7 mouse cellular contexts compared by ENCODE assay signal in the genomic region with DNA sequence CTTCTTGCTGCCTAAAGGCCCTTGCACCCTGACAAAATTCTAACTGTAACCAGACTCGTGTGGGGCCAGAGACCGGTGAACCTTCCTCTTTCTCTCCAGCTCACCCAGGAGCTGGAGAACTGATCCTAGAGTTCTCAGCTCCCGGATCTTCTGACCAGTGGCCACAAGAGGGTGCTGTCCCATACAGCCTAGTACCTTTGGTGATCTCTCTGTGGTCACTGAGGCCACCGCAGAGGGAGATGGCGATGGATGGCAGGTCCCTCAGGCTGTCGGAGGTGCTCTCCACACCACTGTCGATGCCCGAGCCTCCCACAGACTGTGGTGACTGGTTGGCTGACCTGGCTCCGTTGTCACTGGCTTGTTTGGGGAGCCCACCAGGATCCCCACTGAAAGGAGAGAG. TPM values are rescaled to one million over a fixed set of nuclear protein-coding genes. Genes with fewer than 3 reads are reported as not detected.
A peak's percentile ranks its signal among the peaks of the same experiment; 100 is the strongest.
DNase-seq lines count a peak whose midpoint lies in the region; ATAC-seq and TF ChIP-seq lines count a peak whose summit lies in the region.

No protein-coding gene starts in this region.

- 59% methylated on average over 9 of the region's 9 CpGs for whole genome bisulfite sequencing in hindbrain, embryonic 11.5 days
- 66% methylated on average over 9 of the region's 9 CpGs for WGBS in hindbrain, embryonic 13.5 days
- 69% methylated on average over 9 of the region's 9 CpGs for WGBS in forebrain, embryonic 16.5 days
- WGBS in liver, embryonic 14.5 days (ENCODE audit: insufficient replicate concordance): 58% methylated on average over 9 of the region's 9 CpGs

- 0 out of 2 replicates have a peak, but pooled peaks cover 2% of the 10 kb centered on the region for H3K36me3 ChIP-seq in hindbrain, embryonic 11.5 days (ENCODE audit: control insufficient read depth, insufficient read depth, low read length)
- peaks cover 84% of the 10 kb centered on the region for H3K36me3 ChIP-seq in hindbrain, embryonic 13.5 days
- H3K36me3 ChIP-seq in CH12.LX (replicated peaks in 1 of 2; ENCODE audit: control insufficient read depth in 1 of 2, insufficient read depth in 1 of 2, low read length in 1 of 2): peaks cover 49 to 93% of the 10 kb centered on the region in 2 experiments
- H3K36me3 ChIP-seq in forebrain, embryonic 16.5 days (ENCODE audit: control insufficient read depth, insufficient read depth): peaks cover 24% of the 10 kb centered on the region
- peaks cover 2% of the 10 kb centered on the region; the same call in 1 of the 2 replicates for H3K36me3 ChIP-seq in liver, embryonic 14.5 days (replicated peaks; ENCODE audit: control insufficient read depth, insufficient read depth, low read depth)

- H3K79me2 ChIP-seq in CH12.LX (replicated peaks; ENCODE audit: control insufficient read depth, extremely low read depth, insufficient read depth, poor library complexity, severe bottlenecking): no peaks in the 10 kb centered on the region

- no peaks in the 10 kb centered on the region for H3K9me3 ChIP-seq in hindbrain, embryonic 11.5 days (ENCODE audit: control insufficient read depth, low read length)
- H3K9me3 ChIP-seq in hindbrain, embryonic 13.5 days: no peaks in the 10 kb centered on the region
- no peaks in the 10 kb centered on the region for H3K9me3 ChIP-seq in CH12.LX (replicated peaks; ENCODE audit: low read length)
- no peaks in the 10 kb centered on the region for H3K9me3 ChIP-seq in forebrain, embryonic 16.5 days (ENCODE audit: control insufficient read depth, low read length)
- H3K9me3 ChIP-seq in liver, embryonic 14.5 days (ENCODE audit: control insufficient read depth, low read length): no peaks in the 10 kb centered on the region

- in situ Hi-C loops in CH12.LX (cut with MboI; ENCODE audit: low pct_ligation_motif_present, low pct_unique_long_range_greater_than_20kb, low sequenced_read_pairs): no loop called here

- no peak for TF ChIP-seq EP300 in CH12.LX (IDR thresholded peaks at IDR 0.05; ENCODE audit: low read length)
- no peak for TF ChIP-seq EP300 in liver, embryonic 14.5 days (IDR thresholded peaks at IDR 0.05; ENCODE audit: low read depth)

- dilution Hi-C loops in CH12.LX (cut with MboI; ENCODE audit: extremely low pct_ligation_motif_present, extremely low pct_unique_long_range_greater_than_20kb, low sequenced_read_pairs): no loop called here

- 0 out of 2 replicates have a peak, but pooled peaks have one; percentile 19 for ATAC-seq in hindbrain, embryonic 11.5 days (ENCODE audit: low FRiP score)
- ATAC-seq in hindbrain, embryonic 13.5 days (ENCODE audit: low FRiP score): no peak
- ATAC-seq in forebrain, embryonic 16.5 days: 0 out of 2 replicates have a peak, but pooled peaks have one; percentile 29
- ATAC-seq in liver, embryonic 14.5 days (ENCODE audit: insufficient read depth): no peak

- TF ChIP-seq CTCF in CH12.LX (conservative IDR thresholded peaks at IDR 0.05 in 1 of 2, IDR thresholded peaks at IDR 0.05 in 1 of 2; ENCODE audit: low read depth in 2 of 2, low read length in 2 of 2): peak in 1 of 2 experiments; percentile 52; a peak in 2 of 4 replicates
- peak; percentile 76 for TF ChIP-seq CTCF in liver, embryonic 14.5 days (IDR thresholded peaks at IDR 0.05; ENCODE audit: low read depth)

- H3K4me3 ChIP-seq in hindbrain, embryonic 11.5 days (ENCODE audit: low read depth, low read length): no peak overlapping the region
- no peak overlapping the region for H3K4me3 ChIP-seq in hindbrain, embryonic 13.5 days
- H3K4me3 ChIP-seq in CH12.LX (replicated peaks in 1 of 3; ENCODE audit: low read depth in 2 of 3, low read length in 2 of 3, poor library complexity in 1 of 3): no peak overlapping the region
- H3K4me3 ChIP-seq in forebrain, embryonic 16.5 days (replicated peaks; ENCODE audit: low read length): no peak overlapping the region
- H3K4me3 ChIP-seq in liver, embryonic 14.5 days (ENCODE audit: insufficient read depth in 1 of 2, low read depth in 2 of 2, low read length in 2 of 2): no peak overlapping the region

- H3K4me2 ChIP-seq in hindbrain, embryonic 11.5 days (replicated peaks; ENCODE audit: low read depth, low read length): no peak overlapping the region
- no peak overlapping the region for H3K4me2 ChIP-seq in hindbrain, embryonic 13.5 days
- no peak overlapping the region for H3K4me2 ChIP-seq in CH12.LX (ENCODE audit: insufficient read depth, low read depth, poor library complexity, severe bottlenecking)
- no peak overlapping the region for H3K4me2 ChIP-seq in forebrain, embryonic 16.5 days (ENCODE audit: low read length)
- H3K4me2 ChIP-seq in liver, embryonic 14.5 days (ENCODE audit: low read depth): no peak overlapping the region

- no peak overlapping the region for H3K9ac ChIP-seq in hindbrain, embryonic 11.5 days (ENCODE audit: low read depth, low read length)
- no peak overlapping the region for H3K9ac ChIP-seq in hindbrain, embryonic 13.5 days
- no peak overlapping the region for H3K9ac ChIP-seq in CH12.LX (ENCODE audit: insufficient read depth, low read depth)
- no peak overlapping the region for H3K9ac ChIP-seq in forebrain, embryonic 16.5 days (replicated peaks; ENCODE audit: low read depth, low read length)
- H3K9ac ChIP-seq in liver, embryonic 14.5 days (replicated peaks): no peak overlapping the region

- H3K27ac ChIP-seq in hindbrain, embryonic 11.5 days (ENCODE audit: low read depth, low read length): no peak overlapping the region
- H3K27ac ChIP-seq in hindbrain, embryonic 13.5 days: no peak overlapping the region
- H3K27ac ChIP-seq in CH12.LX (ENCODE audit: insufficient read depth, low read depth): no peak overlapping the region
- no peak overlapping the region for H3K27ac ChIP-seq in forebrain, embryonic 16.5 days (ENCODE audit: low read length)
- H3K27ac ChIP-seq in liver, embryonic 14.5 days: no peak overlapping the region

- no peaks in the 10 kb centered on the region for H3K4me1 ChIP-seq in hindbrain, embryonic 11.5 days (replicated peaks; ENCODE audit: control insufficient read depth, insufficient read depth, low read length)
- H3K4me1 ChIP-seq in hindbrain, embryonic 13.5 days (replicated peaks): no peaks in the 10 kb centered on the region
- 0 out of 4 replicates have a peak, but pooled peaks cover 0 to 2% of the 10 kb centered on the region in 2 experiments for H3K4me1 ChIP-seq in CH12.LX (ENCODE audit: control insufficient read depth in 1 of 2, insufficient read depth in 2 of 2)
- no peaks in the 10 kb centered on the region for H3K4me1 ChIP-seq in forebrain, embryonic 16.5 days (replicated peaks; ENCODE audit: control insufficient read depth, insufficient read depth, low read length)
- no peaks in the 10 kb centered on the region for H3K4me1 ChIP-seq in liver, embryonic 14.5 days (replicated peaks; ENCODE audit: control insufficient read depth in 2 of 2, insufficient read depth in 2 of 2, low read length in 1 of 2)

- no peaks in the 10 kb centered on the region for H3K27me3 ChIP-seq in hindbrain, embryonic 11.5 days (ENCODE audit: control insufficient read depth, insufficient read depth, low read length)
- no peaks in the 10 kb centered on the region for H3K27me3 ChIP-seq in hindbrain, embryonic 13.5 days
- H3K27me3 ChIP-seq in CH12.LX (replicated peaks): no peaks in the 10 kb centered on the region
- no peaks in the 10 kb centered on the region for H3K27me3 ChIP-seq in forebrain, embryonic 16.5 days (replicated peaks; ENCODE audit: control insufficient read depth, insufficient read depth, low read length)
- no peaks in the 10 kb centered on the region for H3K27me3 ChIP-seq in liver, embryonic 14.5 days (ENCODE audit: control insufficient read depth, insufficient read depth, low read length)

- peak; percentile 7 for TF ChIP-seq RAD21 in CH12.LX (IDR thresholded peaks at IDR 0.05; ENCODE audit: low read depth, low read length)

- TF ChIP-seq POLR2A in CH12.LX (IDR thresholded peaks at IDR 0.05; ENCODE audit: low read depth, low read length): no peak

- peak; percentile 70 for DNase-seq in hindbrain, embryonic 11.5 days (ENCODE audit: low spot score)
- DNase-seq in CH12.LX (ENCODE audit: extremely low read depth) (no peak), WW6 (ENCODE audit: low read depth, low spot score) (peak; percentile 11)
- DNase-seq in liver, embryonic 14.5 days (ENCODE audit: low read depth in 3 of 3, low spot score in 3 of 3): no peak
- DNase-seq in testis, postnatal 10 days (ENCODE audit: low spot score): peak; percentile 83

TF ChIP-seq in CH12.LX, 34 proteins besides CTCF, POLR2A, EP300 and RAD21:
- no peak for TF ChIP-seq MXI1 (IDR thresholded peaks at IDR 0.05; ENCODE audit: low read depth, low read length)
- no peak for TF ChIP-seq KAT2A (IDR thresholded peaks at IDR 0.05; ENCODE audit: insufficient replicate concordance, low read length)
- TF ChIP-seq SMC3 (IDR thresholded peaks at IDR 0.05; ENCODE audit: low read depth, low read length): peak; percentile 13; the same call in 1 of the 2 replicates
- no peak for TF ChIP-seq E2F4 (IDR thresholded peaks at IDR 0.05; ENCODE audit: insufficient replicate concordance, low read depth, low read length)

RNA-seq across cellular contexts. Expression of gene Lpin1, which starts 47.3 kb away (rescaled TPM):
- polyA plus RNA-seq in hindbrain, embryonic 11.5 days (2014; fragmentation: Nextera tagmentation; extraction: Ambion mirVana): 11.0 and 13.3 TPM in 2 replicates
- polyA plus RNA-seq in hindbrain, embryonic 13.5 days (2015; fragmentation: Nextera tagmentation; extraction: Ambion mirVana): 18.3 and 19.9 TPM in 2 replicates
- total RNA-seq in CH12.LX (2012; rRNA removed) (4.7 and 6.7 TPM in 2 replicates), CH12.LX (2014; rRNA removed) (5.3 and 6.1 TPM in 2 replicates)
- 6.9 and 7.5 TPM in 2 replicates for polyA plus RNA-seq in CH12.LX (2012; ENCODE audit: insufficient read length, low read depth)
- polyA plus RNA-seq in forebrain, embryonic 16.5 days (2015; fragmentation: Nextera tagmentation; extraction: Ambion mirVana): 19.5 and 23.0 TPM in 2 replicates
- polyA plus RNA-seq in liver, embryonic 14.5 days (2012; rRNA removed): 5.5 and 5.8 TPM in 2 replicates
- 4.8 and 6.2 TPM in 2 replicates for polyA plus RNA-seq in liver, embryonic 14.5 days (2014; fragmentation: Nextera tagmentation; extraction: Ambion mirVana)

Comparison
In these comparisons a context has a peak if more than half of its experiments do, and no peak if none do; other contexts are left out.
1. ATAC-seq: peak in hindbrain, embryonic 11.5 days (single experiment) and forebrain, embryonic 16.5 days (single experiment); none in hindbrain, embryonic 13.5 days (single experiment) and liver, embryonic 14.5 days (single experiment).
2. DNase-seq: peak in hindbrain, embryonic 11.5 days (single experiment), WW6 (single experiment) and testis, postnatal 10 days (single experiment); none in CH12.LX (single experiment) and liver, embryonic 14.5 days (0 of 3).